Mouse (Mus musculus): ENCODE results near the gene Tmem246. TPM values are rescaled to one million over a fixed set of nuclear protein-coding genes. Genes with fewer than 3 reads are reported as not detected.

Tmem246 gene
- total and polyA plus RNA-seq, 3 experiments: 53.5 to 77.3 (median 61.8) TPM

DNA sequence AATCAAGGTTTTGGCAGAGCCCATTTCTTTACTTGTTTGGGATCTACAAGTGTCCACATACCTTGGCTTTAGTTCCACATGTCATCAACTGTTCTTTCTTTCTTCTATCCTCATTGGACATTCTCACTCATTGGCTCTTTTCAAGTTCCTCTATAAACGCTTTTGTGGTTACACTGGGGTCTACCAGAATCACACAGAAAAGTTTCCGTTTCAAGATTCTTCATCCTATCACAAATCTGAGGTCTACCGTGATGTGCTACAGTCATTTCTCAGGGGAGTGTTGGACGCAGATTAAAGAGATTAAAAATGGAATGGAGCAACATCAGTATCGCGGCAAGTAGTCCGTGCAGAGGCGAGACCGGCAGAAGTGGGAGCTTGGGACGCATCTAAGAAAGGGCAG, 19.2 kb upstream of the Tmem246 start:
- 87% methylated on average over 10 of the region's 10 CpGs for WGBS
- Histone ChIP-seq H3K4me3 (no peak overlapping the region), H3K27me3 (ENCODE audit: control insufficient read depth, insufficient read depth, low read length) (no peaks in the 10 kb centered on the region), H3K27ac (no peak overlapping the region), H3K4me1 (ENCODE audit: control insufficient read depth, insufficient read depth, low read length) (no peaks in the 10 kb centered on the region), H3K79me2 (replicated peaks; ENCODE audit: control insufficient read depth, insufficient read depth, low read length) (no peaks in the 10 kb centered on the region), H3K9ac (ENCODE audit: low read depth, low read length) (no peak overlapping the region), H3K36me3 (ENCODE audit: control insufficient read depth, insufficient read depth, low read length) (no peaks in the 10 kb centered on the region)
- intact Hi-C loops (cut with DNase I): no loop called here
- no peak for DNase-seq
- TF ChIP-seq POLR2A (IDR thresholded peaks at IDR 0.05; ENCODE audit: insufficient read depth, low read depth, low read length): no peak
- TF ChIP-seq EP300 (IDR thresholded peaks at IDR 0.05; ENCODE audit: insufficient read depth, low read depth, low read length): no peak
- no peak for TF ChIP-seq CTCF (IDR thresholded peaks at IDR 0.05)

DNA sequence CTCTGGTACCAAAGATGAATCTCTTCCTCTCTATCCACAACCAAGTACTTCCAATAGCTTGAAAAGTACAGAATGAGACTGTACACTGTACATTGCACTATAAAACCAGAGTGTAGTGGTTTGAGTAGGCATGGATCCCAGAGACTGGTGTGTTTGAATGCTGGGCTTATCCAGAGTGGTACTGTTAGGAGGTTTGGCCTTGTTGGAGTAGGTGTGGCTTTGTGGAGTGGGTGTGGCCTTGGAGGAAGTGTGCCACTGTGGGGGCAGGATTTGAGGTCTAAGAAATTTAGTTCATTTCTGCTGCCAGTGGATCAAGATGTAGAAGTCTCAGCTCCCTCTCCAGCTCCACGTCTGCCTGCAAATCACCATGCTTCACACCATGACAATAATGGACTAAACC, 7.8 kb upstream of the Tmem246 start:
- Histone ChIP-seq H3K4me1 (ENCODE audit: control insufficient read depth, insufficient read depth, low read length) (no peaks in the 10 kb centered on the region), H3K79me2 (replicated peaks; ENCODE audit: control insufficient read depth, insufficient read depth, low read length) (no peaks in the 10 kb centered on the region), H3K4me3 (no peak overlapping the region), H3K9ac (ENCODE audit: low read depth, low read length) (no peak overlapping the region), H3K36me3 (ENCODE audit: control insufficient read depth, insufficient read depth, low read length) (no peaks in the 10 kb centered on the region), H3K27ac (no peak overlapping the region), H3K27me3 (ENCODE audit: control insufficient read depth, insufficient read depth, low read length) (no peaks in the 10 kb centered on the region)
- DNase-seq: no peak
- 88% methylated on average over 1 of the region's 1 CpGs for WGBS
- TF ChIP-seq POLR2A (IDR thresholded peaks at IDR 0.05; ENCODE audit: insufficient read depth, low read depth, low read length) (no peak), CTCF (IDR thresholded peaks at IDR 0.05) (no peak), EP300 (IDR thresholded peaks at IDR 0.05; ENCODE audit: insufficient read depth, low read depth, low read length) (no peak)
- intact Hi-C loops (cut with DNase I): no loop called here

DNA sequence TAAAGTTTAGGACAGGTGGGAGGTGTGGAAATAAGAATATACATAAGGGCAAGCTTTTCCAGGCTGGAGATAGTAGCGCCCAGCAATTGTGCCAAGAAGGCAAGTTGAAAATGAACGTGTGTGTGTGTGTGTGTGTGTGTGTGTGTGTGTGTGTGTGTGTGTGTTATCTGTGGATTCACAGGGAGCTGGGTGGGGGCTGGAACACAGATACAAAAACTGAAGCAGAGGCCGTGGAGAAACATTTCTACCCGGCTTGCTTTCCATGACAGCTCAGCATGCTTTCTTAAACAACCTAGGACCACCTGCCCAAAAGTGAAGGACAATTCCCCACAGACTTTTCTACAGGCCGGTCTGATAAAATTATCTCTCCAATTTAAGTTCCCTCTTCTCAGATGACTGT, 6.9 kb upstream of the Tmem246 start:
- intact Hi-C loops (cut with DNase I): no loop called here

DNA sequence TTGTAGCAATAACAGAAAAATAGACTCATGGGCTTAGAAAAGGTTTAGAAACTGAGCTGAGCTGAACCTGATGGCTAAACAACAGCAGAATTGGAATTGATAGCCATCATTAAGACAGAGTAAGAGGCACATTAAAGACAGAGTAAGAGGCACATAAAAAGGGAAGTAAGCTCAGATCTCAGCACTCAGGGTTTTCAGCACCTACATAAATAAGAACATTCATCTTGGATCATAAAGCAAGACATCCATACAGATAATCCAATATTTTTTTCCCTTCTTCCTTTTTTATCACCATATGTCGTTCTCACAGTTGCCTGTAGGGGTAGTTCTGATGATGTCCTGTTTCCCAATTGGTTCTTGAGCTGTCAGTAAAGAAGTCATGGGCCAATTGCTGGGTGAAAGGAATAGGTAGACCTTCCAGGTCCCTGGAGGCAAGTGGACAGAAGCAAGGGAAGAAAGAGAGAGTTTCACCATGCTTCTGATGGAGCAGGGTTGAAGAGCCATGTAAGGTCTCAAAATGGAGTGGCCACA, 6.4 kb upstream of the Tmem246 start:
- no peak overlapping the region for H3K27ac ChIP-seq
- H3K27me3 ChIP-seq (ENCODE audit: control insufficient read depth, insufficient read depth, low read length): no peaks in the 10 kb centered on the region
- TF ChIP-seq POLR2A (IDR thresholded peaks at IDR 0.05; ENCODE audit: insufficient read depth, low read depth, low read length): no peak
- no peak for TF ChIP-seq CTCF (IDR thresholded peaks at IDR 0.05)
- TF ChIP-seq EP300 (IDR thresholded peaks at IDR 0.05; ENCODE audit: insufficient read depth, low read depth, low read length): no peak
- no peak overlapping the region for H3K9ac ChIP-seq (ENCODE audit: low read depth, low read length)
- H3K79me2 ChIP-seq (replicated peaks; ENCODE audit: control insufficient read depth, insufficient read depth, low read length): no peaks in the 10 kb centered on the region
- H3K4me3 ChIP-seq: no peak overlapping the region
- no peak for DNase-seq
- H3K36me3 ChIP-seq (ENCODE audit: control insufficient read depth, insufficient read depth, low read length): no peaks in the 10 kb centered on the region
- intact Hi-C loops (cut with DNase I): no loop called here
- H3K4me1 ChIP-seq (ENCODE audit: control insufficient read depth, insufficient read depth, low read length): no peaks in the 10 kb centered on the region
- WGBS: 34% methylated on average over 1 of the region's 1 CpGs

More for the DNA sequence above, 6.9 kb upstream of the Tmem246 start:
- Histone ChIP-seq H3K36me3 (ENCODE audit: control insufficient read depth, insufficient read depth, low read length) (no peaks in the 10 kb centered on the region), H3K79me2 (replicated peaks; ENCODE audit: control insufficient read depth, insufficient read depth, low read length) (no peaks in the 10 kb centered on the region), H3K27ac (no peak overlapping the region), H3K4me3 (no peak overlapping the region), H3K4me1 (ENCODE audit: control insufficient read depth, insufficient read depth, low read length) (no peaks in the 10 kb centered on the region), H3K27me3 (ENCODE audit: control insufficient read depth, insufficient read depth, low read length) (no peaks in the 10 kb centered on the region), H3K9ac (ENCODE audit: low read depth, low read length) (no peak overlapping the region)
- no peak for DNase-seq
- WGBS: 76% methylated on average over 5 of the region's 5 CpGs
- no peak for TF ChIP-seq EP300 (IDR thresholded peaks at IDR 0.05; ENCODE audit: insufficient read depth, low read depth, low read length)
- TF ChIP-seq POLR2A (IDR thresholded peaks at IDR 0.05; ENCODE audit: insufficient read depth, low read depth, low read length): no peak
- TF ChIP-seq CTCF (IDR thresholded peaks at IDR 0.05): no peak

DNA sequence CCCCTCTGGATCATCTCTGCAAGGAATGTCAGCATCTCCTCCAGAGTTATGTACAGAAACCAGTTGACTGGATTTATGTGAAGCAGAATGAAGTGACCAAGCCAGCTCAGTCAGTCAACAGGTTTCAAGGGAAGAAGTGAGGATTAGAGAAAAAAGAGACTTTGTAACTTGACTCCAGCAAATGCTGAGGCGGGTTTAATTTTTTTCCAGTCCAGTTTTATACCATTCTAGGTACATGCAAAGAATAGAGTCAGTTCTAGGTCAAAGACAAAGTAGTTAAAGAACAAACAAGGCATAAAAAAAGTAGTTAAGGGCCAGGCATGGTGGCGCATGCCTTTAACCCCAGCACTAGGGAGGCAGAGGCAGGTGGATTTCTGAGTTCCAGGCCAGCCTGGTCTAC, 5.5 kb upstream of the Tmem246 start:
- no peak for TF ChIP-seq EP300 (IDR thresholded peaks at IDR 0.05; ENCODE audit: insufficient read depth, low read depth, low read length)
- no peak for TF ChIP-seq POLR2A (IDR thresholded peaks at IDR 0.05; ENCODE audit: insufficient read depth, low read depth, low read length)
- no peak for TF ChIP-seq CTCF (IDR thresholded peaks at IDR 0.05)
- H3K9ac ChIP-seq (ENCODE audit: low read depth, low read length): no peak overlapping the region
- H3K27ac ChIP-seq: no peak overlapping the region
- no peaks in the 10 kb centered on the region for H3K79me2 ChIP-seq (replicated peaks; ENCODE audit: control insufficient read depth, insufficient read depth, low read length)
- 85% methylated on average over 2 of the region's 2 CpGs for WGBS
- H3K4me3 ChIP-seq: no peak overlapping the region
- DNase-seq: no peak
- no peaks in the 10 kb centered on the region for H3K27me3 ChIP-seq (ENCODE audit: control insufficient read depth, insufficient read depth, low read length)
- intact Hi-C loops (cut with DNase I): no loop called here
- H3K36me3 ChIP-seq (ENCODE audit: control insufficient read depth, insufficient read depth, low read length): no peaks in the 10 kb centered on the region
- H3K4me1 ChIP-seq (ENCODE audit: control insufficient read depth, insufficient read depth, low read length): peaks cover under 1% of the 10 kb centered on the region; the same call in 1 of the 2 replicates

DNA sequence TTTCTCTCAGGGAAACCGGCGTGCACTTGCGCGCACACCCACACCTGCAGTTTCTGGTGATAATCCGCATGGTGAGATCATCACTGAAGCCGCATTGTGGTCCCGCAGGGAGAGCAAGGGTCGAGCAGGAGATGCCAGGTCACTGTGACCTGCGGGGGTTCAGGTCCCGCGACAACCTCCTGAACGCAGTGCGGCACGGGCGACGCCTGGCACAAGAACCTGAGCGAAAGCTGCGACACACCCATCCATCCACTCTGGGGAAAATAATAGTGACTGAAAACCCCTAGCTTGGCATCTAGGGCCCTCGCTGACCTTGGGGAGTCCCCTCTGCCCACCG, 862 bp downstream of the Tmem246 start:
- DNase-seq: no peak
- intact Hi-C loops (cut with DNase I): loop anchor here (1.0 kb wide), 1 partner anchor 35 kb away; the partner anchor contains the start of gene Rnf20
- TF ChIP-seq POLR2A (IDR thresholded peaks at IDR 0.05; ENCODE audit: insufficient read depth, low read depth, low read length): no peak
- TF ChIP-seq CTCF (IDR thresholded peaks at IDR 0.05): no peak
- TF ChIP-seq EP300 (IDR thresholded peaks at IDR 0.05; ENCODE audit: insufficient read depth, low read depth, low read length): no peak
- H3K4me1 ChIP-seq (ENCODE audit: control insufficient read depth, insufficient read depth, low read length): peaks cover 3% of the 10 kb centered on the region
- no peaks in the 10 kb centered on the region for H3K79me2 ChIP-seq (replicated peaks; ENCODE audit: control insufficient read depth, insufficient read depth, low read length)
- peak overlapping the region; percentile 96 for H3K27ac ChIP-seq
- no peaks in the 10 kb centered on the region for H3K27me3 ChIP-seq (ENCODE audit: control insufficient read depth, insufficient read depth, low read length)
- H3K9ac ChIP-seq (ENCODE audit: low read depth, low read length): peak overlapping the region; percentile 100
- WGBS: under 1% methylated on average over 20 of the region's 20 CpGs
- H3K36me3 ChIP-seq (ENCODE audit: control insufficient read depth, insufficient read depth, low read length): peaks cover 3% of the 10 kb centered on the region
- peak overlapping the region; percentile 93 for H3K4me3 ChIP-seq

Measured in heart, adult 2 months (tissue).